Mouse (Mus musculus) forebrain, postnatal 0 days (tissue): Measurements from ENCODE around the gene Ptch2. TPM values are rescaled to one million over a fixed set of nuclear protein-coding genes. Genes with fewer than 3 reads are reported as not detected.
A peak's percentile ranks its signal among the peaks of the same experiment; 100 is the strongest.

Experiments used
- ATAC-seq: fragments of 200-750 bp; cut with Nextera tagmentation; 2 replicates; pipeline ENCODE4 v1.8.0; 2017; ENCODE audit warnings: mild to moderate bottlenecking, moderate library complexity
- DNase-seq: peaks from one replicate; pipeline ENCODE4 v3.0.0-alpha.2; 2015
- H3K27ac ChIP-seq: fragments of 300-500 bp; sonication (generic); 2 replicates; pipeline ENCODE4 v1.5.1; 2014; ENCODE audit warnings: low read depth, mild to moderate bottlenecking, antibody characterized with exemption, low read length, moderate library complexity, mixed read lengths
- H3K27me3 ChIP-seq: fragments of 300-500 bp; sonication (generic); 2 replicates; pipeline ENCODE4 v1.6.1; 2014; ENCODE audit warnings: mild to moderate bottlenecking, low read length, mixed read lengths; ENCODE audit not compliant: insufficient read depth
- H3K36me3 ChIP-seq: fragments of 300-500 bp; sonication (generic); 2 replicates; pipeline ENCODE4 v1.6.1; 2014; ENCODE audit warnings: mild to moderate bottlenecking, moderate library complexity; ENCODE audit not compliant: insufficient read depth
- H3K4me1 ChIP-seq: fragments of 300-500 bp; sonication (generic); 2 replicates; pipeline ENCODE4 v1.6.1; 2014; ENCODE audit warnings: antibody characterized with exemption; ENCODE audit not compliant: insufficient read depth
- H3K4me2 ChIP-seq: fragments of 300-500 bp; sonication (generic); 2 replicates; pipeline ENCODE4 v1.6.1; 2014; ENCODE audit warnings: low read depth, mild to moderate bottlenecking, moderate library complexity
- H3K4me3 ChIP-seq: fragments of 300-500 bp; sonication (generic); 2 replicates; pipeline ENCODE4 v1.5.1; 2014; ENCODE audit warnings: low read depth, low read length, mixed read lengths
- H3K9ac ChIP-seq: fragments of 300-500 bp; sonication (generic); 2 replicates; pipeline ENCODE4 v1.6.1; 2014; ENCODE audit warnings: mild to moderate bottlenecking
- H3K9me3 ChIP-seq: fragments of 300-500 bp; sonication (generic); 2 replicates; pipeline ENCODE4 v1.6.1; 2016; ENCODE audit warnings: low read length
- CTCF ChIP-seq: sonication (generic); IDR thresholded peaks from 2 replicates; pipeline ENCODE4 v1.5.1; 2016; ENCODE audit warnings: antibody characterized with exemption, control low read depth, low read depth
- WGBS: fragments of 180-500 bp; shearing (Covaris S2); extraction: QIAGEN DNeasy Blood & Tissue Kit; methylation state at CpG from one replicate; pipeline ENCODE4 v1.1.7; 2014; 5-methylcytosine and 5-hydroxymethylcytosine counted together
- polyA plus RNA-seq: library from polyadenylated mRNA; unstranded; fragments of >200 nt; fragmentation: Nextera tagmentation; extraction: Ambion mirVana; gene quantifications from 2 replicates; pipeline ENCODE4 v1.2.1, GENCODE M21; 2015
- total RNA-seq: library from RNA; depleted of rRNA; stranded (reverse); fragments of >200 nt; gene quantifications from 2 replicates; pipeline ENCODE4 v1.2.3, GENCODE M21; 2014

Gene Ptch2
- total and polyA plus RNA-seq, 2 experiments from 2014 or later = 1.9 to 8.6 TPM

GRCm38 (mm10) chr4:117133817-117134600 lies 38.1 kb downstream of the Ptch2 start, which contains the start of gene Plk3:
Gene Plk3, minus strand, starts transcription at chr4:117133963.
- no peaks in the 10 kb centered on the region for H3K27me3 ChIP-seq
- peak within 1 kb of the TSS; percentile 81 for H3K4me3 ChIP-seq
- ATAC-seq = peak; percentile 93
- H3K4me2 ChIP-seq = peak within 1 kb of the TSS; percentile 90
- H3K27ac ChIP-seq = peak within 1 kb of the TSS; percentile 78
- H3K4me1 ChIP-seq = peaks cover 5% of the 10 kb centered on the region; the same call in 1 of the 2 replicates
- no peaks in the 10 kb centered on the region for H3K9me3 ChIP-seq
- peak; percentile 40; the same call in 1 of the 2 replicates for TF ChIP-seq CTCF
- 1% methylated on average over 36 of the region's 48 CpGs for WGBS
- H3K9ac ChIP-seq = peak within 1 kb of the TSS; percentile 74
- peaks cover 13% of the 10 kb centered on the region; the same call in 1 of the 2 replicates for H3K36me3 ChIP-seq
- DNase-seq = peak; percentile 98

GRCm38 (mm10) chr4:117134601-117134995 lies 38.7 kb downstream of the Ptch2 start:
- Histone ChIP-seq H3K27ac (no peak overlapping the region; the same call in 1 of the 2 replicates), H3K9me3 (no peaks in the 10 kb centered on the region), H3K4me3 (no peak overlapping the region), H3K4me1 (peaks cover 5% of the 10 kb centered on the region; the same call in 1 of the 2 replicates), H3K27me3 (no peaks in the 10 kb centered on the region), H3K9ac (no peak overlapping the region), H3K4me2 (peak overlapping the region; percentile 90; the same call in 1 of the 2 replicates), H3K36me3 (peaks cover 11% of the 10 kb centered on the region; the same call in 1 of the 2 replicates)
- ATAC-seq (no peak), DNase-seq (no peak)
- TF ChIP-seq CTCF = no peak
- WGBS = 28% methylated on average over 2 of the region's 2 CpGs

GRCm38 (mm10) chr4:117136034-117136433 lies 40.2 kb downstream of the Ptch2 start:
- WGBS = 31% methylated on average over 8 of the region's 8 CpGs
- H3K4me1 ChIP-seq = peaks cover 5% of the 10 kb centered on the region; the same call in 1 of the 2 replicates
- H3K4me2 ChIP-seq = no peak overlapping the region

GRCm38 (mm10) chr4:117138295-117139216 lies 42.7 kb downstream of the Ptch2 start:
- Histone ChIP-seq H3K4me3 (no peak overlapping the region), H3K36me3 (no peaks in the 10 kb centered on the region), H3K4me1 (no peaks in the 10 kb centered on the region), H3K9ac (no peak overlapping the region), H3K27ac (no peak overlapping the region), H3K4me2 (no peak overlapping the region), H3K27me3 (no peaks in the 10 kb centered on the region), H3K9me3 (no peaks in the 10 kb centered on the region)
- DNase-seq (no peak), ATAC-seq (no peak)
- 76% methylated on average over 17 of the region's 17 CpGs for WGBS
- TF ChIP-seq CTCF = no peak

More at GRCm38 (mm10) chr4:117136034-117136433, 40.2 kb downstream of the Ptch2 start:
- ATAC-seq (no peak), DNase-seq (no peak)
- Histone ChIP-seq H3K27ac (no peak overlapping the region), H3K9ac (no peak overlapping the region), H3K27me3 (no peaks in the 10 kb centered on the region), H3K36me3 (no peaks in the 10 kb centered on the region), H3K9me3 (no peaks in the 10 kb centered on the region), H3K4me3 (no peak overlapping the region)
- no peak for TF ChIP-seq CTCF

- no peaks in the 10 kb centered on the region for H3K36me3 ChIP-seq
- H3K9me3 ChIP-seq = no peaks in the 10 kb centered on the region
- no peak overlapping the region for H3K4me3 ChIP-seq
- H3K4me2 ChIP-seq = no peak overlapping the region
- DNase-seq = peak; percentile 49
- 0% methylated on average over 2 of the region's 2 CpGs for WGBS
- no peaks in the 10 kb centered on the region for H3K4me1 ChIP-seq
- ATAC-seq = peak; percentile 33; the same call in 1 of the 2 replicates
- no peak overlapping the region for H3K9ac ChIP-seq
- no peaks in the 10 kb centered on the region for H3K27me3 ChIP-seq
- no peak overlapping the region for H3K27ac ChIP-seq
- TF ChIP-seq CTCF = peak; percentile 76
These were observed 43.3 kb downstream of the Ptch2 start for GRCm38 (mm10) chr4:117139217-117139612.

- WGBS = 42% methylated on average over 4 of the region's 4 CpGs
- ATAC-seq (no peak), DNase-seq (peak; percentile 34)
- Histone ChIP-seq H3K4me3 (no peak overlapping the region), H3K27ac (no peak overlapping the region), H3K9me3 (no peaks in the 10 kb centered on the region), H3K36me3 (no peaks in the 10 kb centered on the region), H3K27me3 (no peaks in the 10 kb centered on the region), H3K4me2 (no peak overlapping the region), H3K9ac (no peak overlapping the region), H3K4me1 (no peaks in the 10 kb centered on the region)
- peak; percentile 44 for TF ChIP-seq CTCF
These were observed 44.7 kb downstream of the Ptch2 start for GRCm38 (mm10) chr4:117140613-117141012.
